Mouse (Mus musculus) left cerebral cortex, postnatal 14 days (tissue): ENCODE measurements at regions not wholly inside any gene's neighbourhood (a gene's known extent, or its start where the extent isn't known, plus 50 kb on each side); places are given as distances from the start of the nearest gene placed in this dataset.

Experiments
- DNase-seq, 2 experiments: peaks; one replicate each; pipeline ENCODE4 v3.0.0; 2021 to 2022; ENCODE audit warnings: low spot score in 2 of 2, mixed read lengths in 1 of 2
- intact Hi-C: fragments of 180-260 bp; cut with DNase I; formaldehyde crosslinking; loops from one replicate; pipeline ENCODE4 v1.15.1; 2025

- no peak for DNase-seq
- intact Hi-C loops = no loop called here
Measured at GRCm38 (mm10) chr5:55276265-55276837, 1278.1 kb downstream of the Stim2 start.

GRCm38 (mm10) chr5:55293301-55293700 lies 1295.0 kb downstream of the Stim2 start:
- intact Hi-C loops = no loop called here
- DNase-seq = peak; percentile 3 to 5

GRCm38 (mm10) chr5:55293978-55294377 lies 1295.7 kb downstream of the Stim2 start:
- intact Hi-C loops = no loop called here
- DNase-seq = no peak

GRCm38 (mm10) chr5:55294781-55295180 lies 1296.5 kb downstream of the Stim2 start:
- intact Hi-C loops = no loop called here

GRCm38 (mm10) chr5:55301538-55301937 lies 1303.2 kb downstream of the Stim2 start:
- no peak for DNase-seq
- intact Hi-C loops = no loop called here

More at GRCm38 (mm10) chr5:55294781-55295180, 1296.5 kb downstream of the Stim2 start:
- DNase-seq = no peak

GRCm38 (mm10) chr5:55345968-55346367 lies 1347.7 kb downstream of the Stim2 start:
- no peak for DNase-seq
- intact Hi-C loops = no loop called here

DNA sequence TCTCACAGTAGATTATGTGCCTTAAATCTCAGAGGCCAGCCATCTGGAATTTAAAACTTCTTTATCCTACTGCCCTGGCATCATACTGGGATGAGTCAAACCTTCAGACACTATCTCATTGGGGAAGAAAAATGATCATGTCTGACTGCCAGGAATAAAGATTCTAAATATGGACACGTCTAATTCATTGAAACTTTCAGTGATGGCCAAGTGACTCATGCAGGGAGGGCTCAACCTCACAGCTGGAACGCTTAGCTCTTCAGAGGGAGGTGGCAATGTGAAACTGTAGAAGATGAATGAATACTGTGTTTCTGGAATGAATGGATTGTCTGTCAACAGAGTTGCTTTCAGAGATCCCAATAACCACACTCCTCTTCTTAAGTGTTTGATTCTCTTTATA lies 1357.2 kb downstream of the Stim2 start:
- DNase-seq = peak in 1 of 2 experiments; percentile 16
- intact Hi-C loops = no loop called here

DNA sequence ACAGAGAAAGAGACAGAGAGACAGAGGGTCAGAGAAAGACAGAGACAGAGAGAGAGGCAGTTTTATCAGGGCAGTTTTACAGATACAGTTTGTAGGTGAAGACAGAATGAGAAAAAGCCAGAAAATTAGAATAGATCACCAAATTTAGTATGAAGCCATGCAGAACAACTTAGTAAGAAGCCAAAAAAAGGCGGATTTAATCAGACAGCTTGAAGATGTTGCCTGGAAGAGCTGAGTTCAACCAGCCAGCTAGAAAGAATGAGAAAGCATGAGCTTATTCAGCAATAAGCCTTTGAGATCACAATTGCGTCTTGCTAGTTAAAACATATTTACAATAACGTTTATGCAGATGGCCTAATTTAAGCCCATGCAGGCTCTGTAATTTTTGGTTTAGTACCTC lies 1376.0 kb downstream of the Stim2 start:
- no peak for DNase-seq
- intact Hi-C loops = no loop called here

- intact Hi-C loops = no loop called here
- DNase-seq = no peak
Measured at GRCm38 (mm10) chr5:55390846-55391245, 1392.5 kb downstream of the Stim2 start.

- intact Hi-C loops = no loop called here
- DNase-seq = no peak
Measured at GRCm38 (mm10) chr5:55395986-55396385, 1397.7 kb downstream of the Stim2 start.

GRCm38 (mm10) chr5:55416146-55416545 lies 1417.8 kb downstream of the Stim2 start:
- intact Hi-C loops = no loop called here
- peak; percentile 44 to 57 for DNase-seq

DNA sequence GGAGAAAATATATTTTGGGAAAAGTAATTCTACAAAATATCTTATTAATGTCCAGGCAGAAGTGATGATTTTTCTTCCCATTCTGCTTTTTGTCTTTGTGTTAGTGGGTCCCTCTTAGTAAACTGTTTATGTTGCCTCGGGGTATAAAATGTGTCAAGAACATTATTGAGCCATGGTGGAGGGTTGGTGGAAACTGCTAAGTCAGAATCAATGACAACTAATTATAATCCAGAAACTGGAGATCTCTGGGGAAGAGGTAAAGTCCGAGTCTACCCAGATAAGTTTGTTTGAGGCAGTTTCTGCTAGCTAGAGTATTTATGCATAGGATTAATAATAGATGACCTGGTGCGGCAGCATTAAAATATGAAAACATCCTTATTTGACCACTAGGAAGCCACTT lies 1440.9 kb downstream of the Stim2 start:
- DNase-seq = no peak
- intact Hi-C loops = no loop called here

DNA sequence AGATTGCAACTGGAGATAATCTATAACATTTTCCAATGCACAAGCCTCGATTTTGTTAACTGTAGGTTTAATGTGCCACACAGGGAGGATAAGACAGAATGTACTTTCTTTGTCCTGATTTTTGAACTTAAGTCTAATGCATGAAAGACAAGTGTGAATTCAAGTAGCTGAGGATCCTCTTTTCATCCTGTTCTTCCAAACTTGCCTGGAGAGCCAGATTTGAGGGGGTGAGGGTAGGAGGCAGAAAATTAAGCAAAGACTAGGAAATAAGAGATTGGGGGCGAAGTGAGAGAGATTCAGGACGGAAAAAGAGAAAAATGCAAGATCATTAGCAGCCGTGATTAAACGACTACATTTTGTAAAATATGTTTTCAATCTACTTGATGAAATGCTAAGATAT lies 1450.8 kb downstream of the Stim2 start:
- no peak for DNase-seq
- intact Hi-C loops = no loop called here
